Mouse (Mus musculus) fibroblast of lung, adult 2 months (primary cell): ENCODE results near the gene Pex5l.

Experiments
- DNase-seq: peaks from one replicate; pipeline ENCODE4 v3.0.0-alpha.2; 2011; ENCODE audit warnings: low read depth

The Pex5l gene

DNA sequence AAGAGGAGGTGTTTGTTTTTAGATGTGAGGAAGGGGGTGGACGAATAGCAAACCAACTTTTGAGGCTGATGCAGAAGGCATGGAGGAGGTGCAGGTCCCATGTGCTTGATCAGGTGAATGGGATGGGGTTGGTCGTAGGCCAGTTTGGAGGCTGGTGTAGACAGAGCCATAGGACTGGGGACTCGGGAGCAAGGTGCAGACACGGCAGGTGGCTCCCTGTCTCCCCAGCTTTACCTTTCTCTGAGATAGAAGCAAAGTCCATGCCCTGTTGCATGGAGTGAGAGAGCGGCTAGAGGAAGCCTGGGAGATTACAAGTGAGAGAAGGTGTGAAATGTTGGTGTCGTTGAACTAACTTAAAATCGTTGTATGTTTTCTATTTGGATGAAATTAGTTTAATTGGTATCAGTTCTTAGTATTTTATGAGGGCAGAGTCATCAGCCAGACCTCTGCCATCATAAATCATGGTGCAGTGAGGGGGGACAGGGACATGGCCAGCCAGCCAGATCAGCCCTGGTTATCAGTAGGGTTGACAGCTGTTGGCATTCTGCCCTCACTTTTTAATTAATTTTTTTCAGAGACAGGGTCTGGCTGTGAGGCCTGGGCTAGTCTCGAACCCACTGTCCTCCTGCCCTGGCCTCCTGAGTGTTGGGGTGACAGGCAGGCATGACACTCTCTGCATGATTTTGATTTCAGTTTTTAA, 203.1 kb downstream of the Pex5l start:
- DNase-seq = no peak

DNA sequence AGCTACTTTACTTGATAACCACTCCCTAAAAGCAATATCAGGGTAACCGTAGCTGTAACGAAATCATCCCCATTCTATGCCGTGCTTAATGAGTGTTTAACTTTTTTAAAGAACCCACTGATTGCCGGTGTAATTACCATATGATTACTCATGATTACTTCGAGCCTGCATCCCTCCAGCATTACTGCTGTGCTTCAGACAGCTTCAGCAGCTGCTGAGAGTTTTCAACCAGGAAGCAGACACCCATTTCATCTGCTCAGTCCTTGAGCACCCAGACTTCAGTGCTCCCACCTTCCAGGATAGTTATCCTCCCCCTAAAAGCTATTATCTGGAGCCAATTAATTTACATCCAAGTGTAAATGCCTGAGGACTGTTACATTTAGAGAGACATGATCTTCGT, 218.9 kb downstream of the Pex5l start:
- no peak for DNase-seq

DNA sequence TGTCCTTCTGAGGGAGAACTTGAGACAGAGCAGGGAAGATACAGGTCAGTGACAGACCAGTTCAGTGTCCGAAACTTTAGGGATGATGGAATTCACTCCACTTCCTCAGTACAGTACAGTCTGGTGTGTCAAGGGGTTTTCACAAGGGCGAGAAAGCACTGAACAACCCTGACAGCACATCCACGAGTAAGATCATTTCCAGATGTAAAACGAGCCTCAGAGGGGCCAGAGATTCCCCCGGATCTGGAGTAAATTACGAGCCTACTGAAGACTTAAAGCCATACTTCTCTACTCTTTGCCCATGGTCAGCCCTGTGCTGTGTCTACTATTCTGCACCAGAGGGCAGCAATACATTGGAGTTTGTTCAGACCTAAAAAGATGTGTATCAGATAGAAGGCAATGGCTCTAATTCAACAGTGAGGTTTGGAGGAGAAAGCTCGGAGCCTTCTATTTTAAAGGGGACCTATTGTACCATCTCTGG, 232.9 kb downstream of the Pex5l start:
- no peak for DNase-seq

DNA sequence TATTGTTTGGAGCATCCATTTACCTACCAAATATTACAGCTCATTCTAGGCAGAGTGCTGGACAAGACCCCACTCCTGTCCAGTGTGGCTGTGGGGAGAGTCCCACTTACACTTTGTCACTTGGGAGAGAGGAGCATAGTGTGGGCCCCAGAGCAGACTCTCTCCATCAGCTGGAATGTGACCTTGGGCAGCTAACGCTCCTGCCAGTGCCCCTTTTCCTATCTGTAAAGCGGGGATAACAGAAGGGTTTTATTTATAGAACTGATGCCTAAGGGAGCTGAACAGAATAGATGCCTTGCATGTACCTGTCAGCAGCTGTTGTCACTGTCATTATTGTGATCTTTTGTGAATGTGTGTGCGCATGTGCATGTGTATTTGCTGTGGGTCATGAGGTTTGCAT, 234.6 kb downstream of the Pex5l start:
- DNase-seq = no peak

DNA sequence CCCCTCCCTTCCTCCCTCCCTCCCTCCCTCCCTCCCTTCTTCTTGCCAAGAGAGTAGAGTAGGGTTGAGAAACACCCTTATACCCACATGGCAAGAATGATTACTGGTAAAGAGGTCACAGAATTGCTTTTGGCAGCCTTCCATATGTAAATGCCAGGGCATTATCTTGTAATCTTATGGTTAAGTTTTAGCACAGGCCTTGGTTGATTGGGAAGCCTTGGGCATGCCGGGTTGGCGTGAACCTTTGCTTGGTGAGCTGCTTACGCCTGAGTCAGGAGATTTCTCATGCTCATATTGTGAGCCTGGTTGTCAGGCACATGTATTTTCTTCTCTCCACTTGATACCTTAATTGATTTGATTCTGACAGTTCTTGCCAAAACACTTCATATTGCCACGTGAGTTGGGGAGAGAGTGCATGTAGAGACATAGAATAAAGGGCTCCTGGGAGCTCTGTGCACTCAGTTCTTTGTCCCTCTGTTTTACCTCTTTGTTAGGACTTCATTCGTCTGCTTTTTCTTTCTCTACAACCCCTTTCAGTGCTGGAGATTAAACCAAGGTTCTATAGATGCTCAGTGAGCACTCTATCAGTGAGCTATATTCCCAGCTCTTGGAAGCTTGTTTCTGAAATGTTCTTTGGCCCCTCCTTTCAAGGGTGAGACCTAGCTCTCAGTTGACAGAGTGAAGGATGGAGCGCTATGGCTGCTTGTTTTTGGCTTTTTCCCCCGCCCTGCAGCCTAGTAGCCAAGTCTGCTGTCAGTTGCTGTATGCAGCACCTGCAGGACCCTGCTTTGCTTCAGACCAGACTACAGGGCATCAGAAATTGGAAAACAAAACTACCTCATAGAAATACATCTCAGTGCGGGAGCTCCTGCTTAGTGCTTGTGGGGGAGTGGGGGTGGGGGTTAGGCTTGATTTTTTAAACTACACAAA, 236.9 kb downstream of the Pex5l start:
- DNase-seq = no peak

DNA sequence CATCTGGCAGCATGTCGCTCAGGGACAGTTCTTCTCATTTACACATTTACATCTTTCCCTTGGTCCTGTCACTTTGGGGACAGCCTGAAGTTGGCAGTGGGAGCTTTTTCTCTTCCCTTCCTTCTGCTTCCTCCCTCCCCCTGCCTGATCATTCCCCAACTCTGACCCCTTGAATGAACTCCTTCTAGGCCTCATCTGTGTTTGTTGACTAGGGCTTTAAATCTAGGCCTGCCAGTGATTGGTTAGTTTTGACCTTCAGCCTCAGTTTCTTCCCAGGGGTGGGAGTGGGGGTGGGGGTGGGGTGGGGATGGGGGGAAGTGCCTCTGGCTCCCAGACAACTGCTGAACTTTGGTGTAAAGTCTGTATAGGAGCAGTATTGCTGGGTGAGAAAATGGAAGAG, 238.4 kb downstream of the Pex5l start:
- no peak for DNase-seq

DNA sequence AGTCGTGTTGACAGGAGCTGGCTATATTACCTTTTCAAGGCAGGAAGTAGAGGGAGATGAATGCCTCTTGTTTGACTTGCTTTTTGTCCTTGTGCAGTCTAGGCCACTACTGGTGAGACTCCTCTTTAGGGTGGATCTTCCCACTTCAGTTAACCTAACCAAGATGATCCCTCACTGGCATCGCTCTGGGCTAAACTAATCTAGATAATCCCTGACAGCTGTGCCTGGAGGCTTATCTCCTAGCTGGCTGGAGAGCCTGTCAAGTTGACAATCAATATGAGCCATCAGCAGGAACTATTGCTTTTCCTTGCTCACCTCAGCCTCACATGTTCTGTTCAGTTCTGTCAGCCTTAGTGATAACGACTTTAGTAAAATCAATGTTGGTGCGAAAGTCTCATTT, 239.6 kb downstream of the Pex5l start:
- DNase-seq = no peak
